18 mouse cellular contexts compared by ENCODE assay signal in the genomic region with DNA sequence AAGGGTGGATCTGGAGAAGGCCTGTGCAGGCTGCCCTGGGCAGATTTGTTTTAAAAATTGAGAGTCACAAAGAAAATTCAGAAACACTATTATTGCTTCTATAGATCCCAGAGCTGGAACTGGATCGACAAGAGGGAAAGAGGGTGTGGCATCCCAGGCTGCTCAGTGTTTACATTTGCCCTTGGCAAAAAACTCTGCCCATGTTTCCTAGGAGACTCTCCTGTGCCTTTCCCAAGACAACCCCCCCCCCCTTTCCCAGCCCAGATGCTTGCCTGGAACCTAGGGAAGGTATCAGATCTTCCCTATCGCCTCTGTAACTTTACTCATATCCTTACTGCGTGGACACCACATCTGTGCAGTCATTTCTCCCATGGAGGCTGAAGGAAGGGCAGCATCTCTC.
"Had no signal": no experiment of that assay in that cellular context is flagged by ENCODE, and none has a peak within 500 bp of the region (broad histone marks: within the 10 kb centered on the region; RNA-seq: fewer than 3 reads in every experiment).

No protein-coding gene starts in this region.

- DNase-seq: kidney, adult 11 months; kidney, adult 8-10 months; kidney, postnatal 10 days; kidney, postnatal 36 days; layer of hippocampus, postnatal 36 days; liver, embryonic 13.5 days; lung, embryonic 14.5 days; lung, postnatal 14 days; midbrain, embryonic 14.5 days; right cerebral cortex, adult 18-20 months; right cerebral cortex, postnatal 14 days; spleen, adult 18-20 months; thymus, adult 18-20 months; thymus, postnatal 36 days had no signal

- H3K9ac ChIP-seq: intestine, embryonic 15.5 days; kidney, embryonic 15.5 days; liver, embryonic 13.5 days; lung, embryonic 14.5 days had no signal

- ATAC-seq: intestine, embryonic 15.5 days had no signal

- H3K4me3 ChIP-seq: intestine, embryonic 15.5 days; kidney, embryonic 15.5 days; left cerebral cortex, adult 2 months; liver, embryonic 13.5 days had no signal

- H3K4me1 ChIP-seq: intestine, embryonic 15.5 days; kidney, embryonic 15.5 days; liver, embryonic 13.5 days had no signal

- H3K27ac ChIP-seq: intestine, embryonic 15.5 days; kidney, embryonic 15.5 days; left cerebral cortex, adult 2 months; liver, embryonic 13.5 days had no signal

- H3K36me3 ChIP-seq: intestine, embryonic 15.5 days; kidney, embryonic 15.5 days; liver, embryonic 13.5 days had no signal

- H3K9me3 ChIP-seq: intestine, embryonic 15.5 days; kidney, embryonic 15.5 days; liver, embryonic 13.5 days had no signal

- H3K4me2 ChIP-seq: intestine, embryonic 15.5 days; kidney, embryonic 15.5 days; liver, embryonic 13.5 days; lung, embryonic 14.5 days; midbrain, embryonic 11.5 days had no signal

- H3K27me3 ChIP-seq: intestine, embryonic 15.5 days; kidney, embryonic 15.5 days; liver, embryonic 13.5 days had no signal
